Mouse (Mus musculus) erythroid progenitor cell, adult 5-6 weeks (primary cell): ENCODE results near the gene Gpx3. TPM values are rescaled to one million over a fixed set of nuclear protein-coding genes. Genes with fewer than 3 reads are reported as not detected.
A peak's percentile ranks its signal among the peaks of the same experiment; 100 is the strongest.

ENCODE experiments used
- ATAC-seq: replicated peaks from 2 replicates; pipeline ENCODE4 v1.8.0; 2016; ENCODE audit warnings: moderate number of reproducible peaks, mild to moderate bottlenecking, moderate TSS enrichment, inconsistent platforms; ENCODE audit not compliant: poor library complexity, low FRiP score, severe bottlenecking
- total RNA-seq, 2 experiments: library from RNA; stranded (forward) in 1 of 2; stranded (reverse) in 1 of 2; fragments of 150-400 nt in 1 of 2; fragments of 186-747, 209-891 nt in 1 of 2; gene quantifications; 2 replicates each; pipeline versions ENCODE4 v1.2.3 to v1.2.4; 2015 to 2017; ENCODE audit warnings: low replicate concordance in 2 of 2

Gpx3 gene
- total RNA-seq, 2 experiments from 2014 or later, result 0.30 to 29.3 TPM

- no peak for ATAC-seq
Observed at GRCm38 (mm10) chr11:54910081-54910665, 7.9 kb downstream of the Gpx3 start.

GRCm38 (mm10) chr11:54911201-54911600 lies 8.9 kb downstream of the Gpx3 start:
- ATAC-seq, result no peak

- ATAC-seq, result no peak
Observed at GRCm38 (mm10) chr11:54911671-54912502, 9.6 kb downstream of the Gpx3 start.

- no peak for ATAC-seq
Observed at GRCm38 (mm10) chr11:54912503-54913316, 10.5 kb downstream of the Gpx3 start.

GRCm38 (mm10) chr11:54913841-54914240 lies 11.6 kb downstream of the Gpx3 start:
- no peak for ATAC-seq

- ATAC-seq, result no peak
Observed at GRCm38 (mm10) chr11:54917461-54917860, 15.2 kb downstream of the Gpx3 start.

GRCm38 (mm10) chr11:54918273-54918672 lies 16.0 kb downstream of the Gpx3 start:
- ATAC-seq, result no peak

GRCm38 (mm10) chr11:54920127-54920972 lies 18.1 kb downstream of the Gpx3 start:
- no peak for ATAC-seq

- ATAC-seq, result no peak
Observed at GRCm38 (mm10) chr11:54920973-54921580, 18.8 kb downstream of the Gpx3 start.

GRCm38 (mm10) chr11:54921798-54922197 lies 19.5 kb downstream of the Gpx3 start:
- ATAC-seq, result no peak

GRCm38 (mm10) chr11:54922488-54922887 lies 20.2 kb downstream of the Gpx3 start:
- ATAC-seq, result no peak

GRCm38 (mm10) chr11:54924145-54924544 lies 21.9 kb downstream of the Gpx3 start:
- no peak for ATAC-seq

- 0 out of 2 replicates have a peak, but pooled peaks have one; percentile 41 for ATAC-seq
Observed at GRCm38 (mm10) chr11:54927346-54928140, 25.3 kb downstream of the Gpx3 start.

GRCm38 (mm10) chr11:54928219-54928618 lies 26.0 kb downstream of the Gpx3 start:
- no peak for ATAC-seq

- no peak for ATAC-seq
Observed at GRCm38 (mm10) chr11:54928886-54929285, 26.6 kb downstream of the Gpx3 start.

GRCm38 (mm10) chr11:54929290-54929689 lies 27.0 kb downstream of the Gpx3 start:
- ATAC-seq, result no peak

GRCm38 (mm10) chr11:54929744-54930143 lies 27.5 kb downstream of the Gpx3 start:
- ATAC-seq, result no peak

GRCm38 (mm10) chr11:54930318-54930979 lies 28.2 kb downstream of the Gpx3 start:
- no peak for ATAC-seq
